Mouse (Mus musculus) lung, postnatal 14 days (tissue): ENCODE measurements around the gene Sptbn2.

ENCODE experiments used
- DNase-seq: peaks from one replicate; pipeline ENCODE4 v3.0.0; 2021

Sptbn2 gene

DNA sequence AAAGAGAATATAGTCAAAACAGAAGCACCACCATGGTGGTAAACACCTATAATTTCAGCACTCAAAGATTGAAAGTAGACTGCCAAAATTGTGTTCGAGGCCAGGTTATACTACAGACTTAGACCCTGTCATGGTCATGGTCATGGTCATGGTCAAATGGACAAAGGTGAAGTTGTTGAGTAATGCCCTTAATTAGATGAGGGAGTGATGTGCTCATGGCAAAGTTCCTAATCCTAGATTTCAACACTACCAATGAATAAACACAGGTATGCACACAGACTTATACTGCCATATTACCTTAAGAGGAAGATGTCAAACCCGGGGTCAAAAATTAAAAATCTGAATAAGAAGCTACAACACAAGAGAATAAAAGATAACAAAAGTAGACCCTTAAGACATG is 75.3 kb downstream of the Sptbn2 start:
- DNase-seq: no peak

DNA sequence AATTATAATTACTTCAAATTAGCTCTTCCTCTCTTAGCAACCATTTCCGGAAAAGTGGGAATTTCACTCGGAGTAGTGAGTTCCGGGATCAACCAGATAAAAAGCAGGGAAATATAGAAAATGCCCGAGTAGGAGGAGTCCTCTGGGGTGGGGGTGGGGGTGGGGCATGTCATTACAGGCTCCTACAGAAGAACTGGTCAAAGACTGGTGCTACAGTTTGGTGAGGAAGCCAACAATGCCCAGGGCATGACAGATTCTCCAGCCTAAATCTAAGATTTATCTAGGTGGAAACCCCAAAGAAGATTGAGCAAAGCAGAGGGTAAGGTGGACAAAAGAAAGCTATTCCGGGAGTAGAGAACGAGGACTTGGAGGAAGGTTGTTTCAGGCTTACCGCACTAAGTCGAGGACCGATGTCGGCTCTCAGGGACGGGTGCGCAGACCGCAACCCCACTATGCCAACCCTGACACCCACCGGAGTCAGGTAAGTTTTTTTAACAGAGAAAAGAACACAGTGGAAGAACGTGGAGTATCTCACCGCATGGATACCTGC is 82.4 kb downstream of the Sptbn2 start:
- DNase-seq: no peak

DNA sequence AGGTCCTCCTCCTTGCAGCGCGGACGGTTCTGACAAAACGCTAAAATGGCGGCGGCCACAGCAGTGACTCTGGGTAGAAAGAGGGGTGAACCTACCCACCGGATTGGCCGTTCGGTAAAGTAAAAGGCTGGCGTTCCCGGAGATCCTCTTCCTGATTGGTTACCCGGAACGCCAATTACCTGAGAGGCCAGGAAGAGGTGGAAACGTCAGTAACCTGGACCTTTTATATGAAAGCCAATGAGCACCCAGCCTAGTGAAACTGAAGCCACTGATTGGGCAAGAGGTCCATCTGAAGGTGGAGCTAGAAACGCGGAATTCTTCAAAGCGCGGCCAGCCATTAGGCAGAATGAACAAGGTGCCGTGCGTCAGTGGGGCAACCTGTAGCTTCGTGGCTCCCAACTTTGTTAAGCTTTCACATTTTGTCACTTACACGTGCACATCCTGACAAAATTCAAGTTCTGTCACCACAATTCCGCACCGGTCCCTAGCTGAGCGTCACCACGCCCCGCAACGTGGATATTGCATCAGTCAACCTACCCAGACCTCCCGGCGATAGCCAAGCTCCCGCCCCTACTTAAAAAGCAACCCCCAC is 83.0 kb downstream of the Sptbn2 start, which contains the start of gene Rbm4:
Gene Rbm4, minus strand, starts transcription at position 71 of the 592 bp plus-strand sequence.
- peak; percentile 98 for DNase-seq

DNA sequence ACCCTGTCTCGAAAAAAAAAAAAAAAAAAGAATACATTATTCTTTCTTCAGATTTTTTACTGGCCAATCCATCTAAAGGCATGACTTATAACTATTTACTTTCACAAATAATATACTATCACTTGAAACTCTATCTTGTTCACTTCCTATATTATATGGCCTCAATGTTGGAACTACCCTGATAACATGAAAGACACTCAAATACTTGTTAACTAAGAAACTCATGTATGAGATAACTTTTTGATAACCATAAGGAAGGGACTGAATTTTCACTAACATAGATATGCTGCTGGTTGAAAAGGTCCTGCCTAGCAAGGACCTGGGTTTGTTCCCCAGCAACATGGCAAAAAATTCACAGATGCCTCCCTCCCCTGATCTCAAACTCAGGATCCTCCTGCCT is 85.0 kb downstream of the Sptbn2 start:
- DNase-seq: no peak

- no peak for DNase-seq
Measured at GRCm38 (mm10) chr19:4797846-4798245, 86.9 kb downstream of the Sptbn2 start.

- no peak for DNase-seq
Measured at GRCm38 (mm10) chr19:4799083-4799482, 88.1 kb downstream of the Sptbn2 start.
